Mouse (Mus musculus) gastrocnemius, postnatal 4 days (tissue): Measurements from ENCODE around the gene Borcs7. TPM values are rescaled to one million over a fixed set of nuclear protein-coding genes. Genes with fewer than 3 reads are reported as not detected.

ENCODE experiments used
- DNase-seq, 2 experiments: peaks; one replicate each; pipeline ENCODE4 v3.0.0; 2021 to 2022; ENCODE audit warnings: low spot score in 2 of 2, mixed read lengths in 2 of 2
- total RNA-seq, 2 experiments: library from RNA; stranded (reverse); gene quantifications; 2 replicates each; pipeline ENCODE4 v1.2.3; 2021

Borcs7 gene
- total RNA-seq, 2 experiments from 2014 or later: 12.5 to 12.6 TPM

GRCm38 (mm10) chr19:46662214-46662613 lies 27.5 kb upstream of the Borcs7 start:
- no peak for DNase-seq

DNA sequence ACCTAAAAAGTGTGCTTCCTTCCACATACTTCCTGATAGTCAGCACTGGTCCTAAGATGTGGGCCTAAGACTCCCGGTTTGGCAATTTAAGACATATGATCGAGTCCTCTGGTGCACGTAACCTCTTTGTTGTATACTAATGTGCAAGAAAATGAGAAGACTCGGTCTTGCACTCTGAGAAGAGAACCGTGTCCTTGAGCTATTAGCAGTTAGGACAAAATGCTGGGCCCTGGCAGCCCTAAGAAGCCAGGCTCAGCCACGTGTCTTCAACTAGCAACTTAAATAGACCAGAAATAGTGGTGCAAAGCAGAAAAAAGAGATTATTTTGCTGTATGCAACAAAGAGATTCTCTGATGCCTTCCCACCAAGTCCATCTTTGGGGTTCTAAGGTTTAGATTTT lies 26.9 kb upstream of the Borcs7 start:
- DNase-seq: no peak

DNA sequence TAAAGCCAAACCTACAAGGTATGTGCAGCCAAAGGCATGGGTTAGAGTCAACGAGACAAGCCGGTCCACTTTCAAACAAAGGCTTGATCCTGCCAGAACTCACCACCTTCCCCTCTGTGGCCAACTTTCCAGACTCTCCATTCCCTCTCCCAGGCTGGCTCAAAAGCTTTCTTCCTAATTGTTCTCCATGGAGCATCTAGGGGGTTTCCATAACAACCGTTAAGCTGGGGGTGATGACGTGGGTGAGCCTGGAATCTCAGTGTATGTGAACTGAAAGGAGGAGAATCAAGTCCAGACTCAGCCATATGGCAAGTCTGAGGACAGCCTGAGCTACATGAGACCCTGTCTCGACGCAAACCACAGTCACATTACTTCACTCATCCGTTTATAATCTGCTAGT lies 24.2 kb upstream of the Borcs7 start:
- DNase-seq: no peak

- DNase-seq: no peak
These were observed 22.4 kb upstream of the Borcs7 start for GRCm38 (mm10) chr19:46667300-46667699.

DNA sequence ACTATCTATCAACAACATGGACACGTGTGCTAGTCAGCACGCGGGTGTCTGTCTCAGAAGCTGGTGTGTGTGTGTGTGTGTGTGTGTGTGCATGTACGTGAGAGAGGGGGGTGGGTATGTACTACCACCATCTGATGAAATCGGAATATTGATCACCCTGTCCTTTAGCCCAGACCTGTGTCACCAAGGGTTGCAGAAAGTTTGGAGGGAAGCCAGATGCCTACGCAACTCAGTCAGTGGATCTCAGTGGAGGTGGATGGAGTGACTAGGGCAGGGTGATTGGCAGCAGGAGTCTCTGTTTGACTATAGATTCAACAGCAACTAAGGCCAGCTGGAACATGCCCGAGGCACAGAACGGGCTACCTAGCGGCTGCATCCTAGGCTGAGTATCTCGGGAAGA lies 21.4 kb upstream of the Borcs7 start:
- no peak for DNase-seq

GRCm38 (mm10) chr19:46669802-46670201 lies 19.9 kb upstream of the Borcs7 start:
- no peak for DNase-seq

- DNase-seq: peak in 1 of 2 experiments; percentile 60
These were observed 19.0 kb upstream of the Borcs7 start for GRCm38 (mm10) chr19:46670691-46671090.

- DNase-seq: no peak
These were observed 16.8 kb upstream of the Borcs7 start, which contains the start of gene Cyp17a1 for GRCm38 (mm10) chr19:46672766-46673418. Gene Cyp17a1 (minus strand): TSS chr19:46673172.

DNA sequence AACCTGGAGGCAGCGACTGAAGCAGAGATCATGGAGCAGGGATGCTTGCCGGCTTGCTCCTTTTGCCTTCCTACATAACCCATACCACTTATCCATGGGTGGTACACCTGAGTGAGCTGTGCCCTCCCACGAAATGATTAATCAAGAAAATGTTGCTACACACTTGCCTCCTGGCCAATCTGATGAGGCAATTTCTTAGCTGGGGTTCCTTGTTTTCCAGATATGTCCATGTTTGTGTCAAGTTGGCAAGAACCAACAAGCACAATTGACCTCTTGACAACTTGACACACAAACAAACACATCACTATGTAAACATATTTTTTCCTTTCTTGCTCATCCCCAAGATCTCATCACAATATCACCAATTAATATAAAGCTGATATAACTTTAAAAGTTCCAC lies 14.1 kb upstream of the Borcs7 start:
- DNase-seq: no peak

DNA sequence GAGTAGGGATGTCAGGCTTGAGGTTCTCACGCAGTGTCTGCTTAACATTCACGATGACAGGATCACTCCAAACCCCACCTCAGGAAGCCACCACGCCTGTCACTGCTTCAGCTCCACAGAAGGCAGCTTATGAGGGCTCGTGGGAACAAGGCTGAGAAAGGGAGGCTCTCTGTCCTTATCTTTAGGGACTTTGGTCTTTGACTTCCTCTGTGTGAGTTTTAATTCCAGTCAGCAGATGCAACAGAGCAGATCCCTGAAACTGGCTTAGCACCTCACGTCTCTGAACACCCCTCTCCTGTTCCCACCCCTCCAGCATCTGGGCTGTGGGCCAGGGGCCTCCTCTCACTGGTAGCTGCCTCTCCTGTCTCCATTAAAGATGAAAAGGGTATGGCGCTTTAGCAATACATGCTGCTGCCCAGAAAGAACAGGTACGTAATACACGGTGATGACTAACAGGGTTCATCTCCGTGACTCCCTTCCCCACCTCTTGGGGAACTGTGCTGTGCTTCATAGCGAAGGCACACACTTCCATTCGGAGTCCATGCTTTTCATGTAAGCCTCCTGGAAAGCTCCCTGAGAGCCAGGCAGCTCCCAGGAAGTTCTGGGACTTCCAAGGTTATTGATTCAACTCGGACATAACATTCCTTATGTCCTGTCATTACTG lies 9.9 kb upstream of the Borcs7 start:
- no peak for DNase-seq

DNA sequence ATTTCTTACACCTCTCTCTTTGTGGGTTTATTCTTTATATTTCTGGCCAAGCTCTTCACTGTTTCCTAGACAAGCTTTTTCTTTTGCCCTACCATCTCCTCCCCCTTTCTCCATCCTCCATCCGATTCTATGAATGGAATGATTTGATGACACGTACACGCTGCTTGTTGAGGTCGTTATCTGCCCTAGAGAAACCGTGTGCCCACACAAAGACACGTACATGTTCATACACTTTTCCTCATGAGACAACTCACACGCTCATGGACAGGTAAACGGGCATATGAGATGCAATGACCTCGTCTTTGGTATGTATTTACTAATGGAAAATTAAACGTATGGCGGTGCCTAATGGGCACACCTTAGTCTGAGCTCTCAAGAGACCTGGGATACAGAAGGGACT lies 681 bp downstream of the Borcs7 start:
- DNase-seq: no peak

- DNase-seq: no peak
These were observed 1.4 kb downstream of the Borcs7 start for GRCm38 (mm10) chr19:46691078-46691477.

DNA sequence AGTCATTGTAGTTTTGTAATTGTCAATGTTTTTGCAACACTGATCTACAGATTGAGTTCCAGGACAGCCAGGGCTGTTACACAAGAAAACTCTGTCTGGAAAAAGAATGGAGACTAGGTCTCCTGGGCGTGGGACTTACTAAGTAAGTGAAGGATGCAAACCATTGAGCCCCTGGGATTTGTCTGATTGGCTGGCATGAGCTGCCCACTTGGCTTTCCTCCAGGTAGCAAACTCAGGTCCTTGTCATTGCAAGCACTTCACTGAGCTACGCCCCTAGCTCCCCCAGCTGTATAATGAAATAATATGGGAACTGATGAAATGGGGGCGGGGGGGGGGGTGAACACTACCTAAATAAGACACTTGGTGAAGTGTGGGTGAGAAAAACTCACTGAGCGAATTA lies 3.4 kb downstream of the Borcs7 start:
- no peak for DNase-seq

GRCm38 (mm10) chr19:46696482-46696881 lies 6.8 kb downstream of the Borcs7 start:
- no peak for DNase-seq

DNA sequence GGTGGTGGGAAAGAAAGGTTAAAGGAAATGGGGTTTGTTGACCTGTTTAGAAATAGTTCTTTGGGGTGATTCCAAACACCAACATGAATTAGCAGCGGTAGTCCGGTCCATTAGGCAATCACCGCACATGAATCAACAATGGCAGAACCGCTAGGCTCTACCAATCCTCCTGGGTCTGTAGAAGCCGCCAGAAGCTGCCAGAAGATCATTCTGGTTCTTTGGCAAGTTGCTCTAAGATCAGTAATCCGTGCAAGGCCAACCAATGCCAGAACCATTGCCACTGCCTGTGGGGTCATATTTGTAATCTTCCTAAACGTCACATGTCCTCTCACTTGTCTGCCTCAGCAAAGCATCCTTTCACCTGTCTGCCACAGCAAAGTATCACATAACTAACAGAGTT lies 7.2 kb downstream of the Borcs7 start:
- no peak for DNase-seq

DNA sequence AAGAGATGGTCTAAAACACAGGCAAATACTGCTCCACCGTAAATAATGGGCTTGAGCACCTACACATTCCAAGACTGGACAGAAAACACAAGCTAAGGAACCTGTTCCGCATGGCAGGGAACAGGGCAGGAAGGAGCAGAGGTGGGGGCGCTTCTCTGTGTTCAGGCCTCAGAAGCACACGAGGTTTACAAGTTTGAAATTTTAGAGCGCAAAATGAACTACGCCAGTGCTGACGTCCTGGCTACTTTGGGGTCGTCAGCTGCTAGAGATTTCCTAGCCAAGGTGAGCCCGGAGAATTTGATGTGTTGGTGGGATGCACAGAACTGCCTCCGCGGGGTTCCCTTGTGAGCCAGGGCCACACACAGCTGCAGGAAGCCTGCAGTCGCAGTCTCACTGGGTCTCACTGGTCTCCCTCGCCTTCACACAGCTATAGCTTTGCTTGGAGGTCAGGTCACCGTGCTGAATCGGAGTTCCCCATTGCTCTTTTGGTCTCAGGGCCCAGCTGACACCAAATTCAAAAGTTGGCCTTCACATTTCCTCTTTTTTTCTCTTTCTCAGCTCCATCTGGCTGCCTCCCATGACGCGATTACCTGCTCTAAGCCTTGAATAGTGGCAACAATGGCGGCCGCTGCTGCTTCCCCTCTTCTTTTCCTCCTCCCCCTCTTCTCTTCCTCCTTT lies 8.3 kb downstream of the Borcs7 start:
- no peak for DNase-seq

- DNase-seq: no peak
These were observed 9.3 kb downstream of the Borcs7 start for GRCm38 (mm10) chr19:46699011-46699481.

- DNase-seq: no peak
These were observed 11.4 kb downstream of the Borcs7 start for GRCm38 (mm10) chr19:46701156-46701555.

GRCm38 (mm10) chr19:46705779-46706495 lies 16.2 kb downstream of the Borcs7 start:
- no peak for DNase-seq

DNA sequence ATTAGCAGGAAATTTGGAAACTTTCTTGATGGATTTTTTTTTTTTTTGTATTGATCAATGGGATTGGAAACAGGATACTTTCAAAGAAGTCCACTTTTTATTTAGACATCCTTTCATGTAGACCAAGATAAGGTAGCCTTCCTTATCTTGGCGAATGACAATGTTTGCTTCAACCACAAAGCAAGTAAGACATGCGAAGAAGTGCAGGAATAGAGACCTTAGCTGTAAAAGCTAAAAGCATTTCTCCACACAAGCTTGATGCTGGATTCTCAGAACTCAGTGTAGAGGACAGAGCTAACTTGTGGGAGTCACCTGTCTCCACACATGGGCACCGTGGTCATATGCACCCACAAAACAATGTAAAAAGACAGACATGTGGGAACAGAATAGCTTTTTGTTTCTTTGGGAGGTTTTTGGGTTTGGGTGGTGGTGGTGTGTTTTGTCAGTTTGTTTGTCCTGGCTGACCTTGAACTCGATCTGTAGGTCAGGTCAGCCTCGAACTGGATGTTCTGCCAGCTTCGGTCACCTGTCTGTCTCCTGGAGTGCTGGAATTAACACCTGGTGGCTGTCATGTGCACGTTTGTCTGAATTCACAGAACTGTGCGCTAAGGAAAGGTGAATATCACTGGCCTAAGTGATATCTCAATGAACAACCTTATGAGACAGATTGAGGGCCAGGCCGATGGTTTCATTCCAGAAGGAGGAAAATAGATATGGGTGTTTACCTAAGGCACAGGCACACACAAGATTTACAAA lies 17.0 kb downstream of the Borcs7 start:
- no peak for DNase-seq
